Mouse (Mus musculus) liver, embryonic 13.5 days (tissue): ENCODE results near the gene Irf2bp2. TPM values are rescaled to one million over a fixed set of nuclear protein-coding genes. Genes with fewer than 3 reads are reported as not detected.

Experiments used
- ATAC-seq: fragments of 200-750 bp; cut with Nextera tagmentation; 2 replicates; pipeline ENCODE4 v1.8.0; 2017; ENCODE audit warnings: low read depth, mild to moderate bottlenecking, moderate number of reproducible peaks, moderate library complexity
- DNase-seq: peaks from one replicate; pipeline ENCODE4 v3.0.0; 2022
- H3K27ac ChIP-seq: fragments of 300-500 bp; sonication (generic); 2 replicates; pipeline ENCODE4 v1.5.1; 2015; ENCODE audit warnings: moderate library complexity, mild to moderate bottlenecking, inconsistent platforms
- H3K27me3 ChIP-seq: fragments of 300-500 bp; sonication (generic); 2 replicates; pipeline ENCODE4 v1.6.1; 2015; ENCODE audit warnings: mild to moderate bottlenecking, inconsistent platforms
- H3K36me3 ChIP-seq: fragments of 300-500 bp; sonication (generic); 2 replicates; pipeline ENCODE4 v1.6.1; 2015; ENCODE audit warnings: mild to moderate bottlenecking, inconsistent platforms
- H3K4me1 ChIP-seq: fragments of 300-500 bp; sonication (generic); replicated peaks from 2 replicates; pipeline ENCODE4 v1.6.1; 2015; ENCODE audit warnings: inconsistent platforms
- H3K4me2 ChIP-seq: fragments of 300-500 bp; sonication (generic); 2 replicates; pipeline ENCODE4 v1.6.1; 2015; ENCODE audit warnings: inconsistent platforms, mild to moderate bottlenecking, moderate library complexity
- H3K4me3 ChIP-seq: fragments of 300-500 bp; sonication (generic); replicated peaks from 2 replicates; pipeline ENCODE4 v1.5.1; 2015; ENCODE audit warnings: mild to moderate bottlenecking, inconsistent platforms
- H3K9ac ChIP-seq: fragments of 300-500 bp; sonication (generic); 2 replicates; pipeline ENCODE4 v1.6.1; 2015; ENCODE audit warnings: mild to moderate bottlenecking, inconsistent platforms
- H3K9me3 ChIP-seq: fragments of 300-500 bp; sonication (generic); replicated peaks from 2 replicates; pipeline ENCODE4 v1.6.1; 2016; ENCODE audit warnings: inconsistent platforms
- WGBS: fragments of 180-500 bp; shearing (Covaris S2); methylation state at CpG from one replicate; pipeline ENCODE4 v1.1.7; 2015; ENCODE audit not compliant: insufficient replicate concordance; 5-methylcytosine and 5-hydroxymethylcytosine counted together
- polyA plus RNA-seq: library from polyadenylated mRNA; unstranded; fragments of >200 nt; fragmentation: Nextera tagmentation; extraction: Ambion mirVana; gene quantifications from 2 replicates; pipeline ENCODE4 v1.2.1, GENCODE M21; 2015

Gene Irf2bp2
- polyA plus RNA-seq, 1 experiment from 2014 or later = 3.8 TPM

DNA sequence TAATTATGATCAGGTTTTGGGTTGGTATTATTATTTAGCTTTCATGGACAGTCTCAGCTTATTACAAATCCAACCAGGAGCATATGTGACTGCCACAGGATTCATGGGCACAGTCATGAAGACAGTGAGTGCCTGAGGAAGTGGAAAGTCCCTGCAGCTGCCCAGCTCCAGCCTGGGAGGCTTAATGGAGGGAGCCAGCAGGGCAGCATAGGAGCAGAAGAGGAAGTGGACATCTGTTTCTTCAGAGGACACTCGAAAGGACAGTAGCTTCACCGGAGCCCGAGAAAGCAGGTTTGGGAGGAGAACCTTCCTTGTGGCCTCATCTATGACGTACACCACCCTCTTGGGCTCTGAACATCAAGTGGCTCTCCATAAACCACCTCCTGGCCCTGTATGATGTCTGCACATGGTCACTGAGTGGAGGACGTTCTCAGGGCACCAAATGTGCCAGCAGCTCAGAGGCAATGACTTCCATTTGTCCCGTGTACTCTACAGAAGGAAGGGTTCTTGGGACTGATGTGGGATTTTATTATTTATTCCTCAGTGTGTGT, 28.5 kb downstream of the Irf2bp2 start:
- Histone ChIP-seq H3K9me3 (no peaks in the 10 kb centered on the region), H3K4me1 (peaks cover 13% of the 10 kb centered on the region; the same call in 1 of the 2 replicates), H3K4me2 (no peak overlapping the region), H3K4me3 (no peak overlapping the region), H3K27me3 (no peaks in the 10 kb centered on the region), H3K36me3 (no peaks in the 10 kb centered on the region), H3K27ac (no peak overlapping the region), H3K9ac (no peak overlapping the region)
- 50% methylated on average over 6 of the region's 6 CpGs for WGBS
- DNase-seq = no peak
- no peak for ATAC-seq

DNA sequence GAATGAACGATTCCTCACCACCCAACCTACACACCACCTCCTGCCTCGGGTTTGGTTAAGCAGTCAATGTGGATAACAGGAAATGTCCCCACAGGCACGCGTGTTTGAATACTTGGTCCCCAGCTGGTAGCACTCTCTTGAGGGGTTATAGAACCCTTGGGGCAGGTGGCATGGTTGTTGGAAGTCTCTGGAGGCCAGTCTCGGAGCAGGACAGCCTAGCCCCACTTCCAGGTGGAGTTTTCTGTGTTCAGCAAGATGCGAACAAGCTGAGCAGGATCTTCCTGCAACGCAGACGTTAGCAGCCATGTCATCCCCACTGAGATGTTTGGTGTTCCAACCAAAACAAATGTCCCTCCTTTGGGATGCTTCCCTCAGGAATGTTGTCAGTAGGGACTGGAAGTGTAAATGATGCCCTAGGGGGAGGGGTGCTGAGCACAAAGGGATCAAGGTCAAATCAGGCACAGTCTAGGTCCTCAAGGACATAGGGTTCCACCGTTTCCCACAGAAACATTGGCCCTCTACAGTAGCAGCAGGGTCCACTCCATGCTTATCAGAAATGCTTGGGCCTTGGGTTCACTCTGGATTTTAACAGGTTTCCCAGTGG, 29.1 kb downstream of the Irf2bp2 start:
- Histone ChIP-seq H3K27me3 (no peaks in the 10 kb centered on the region), H3K36me3 (no peaks in the 10 kb centered on the region), H3K4me1 (peaks cover 13% of the 10 kb centered on the region; the same call in 1 of the 2 replicates), H3K4me3 (no peak overlapping the region), H3K4me2 (no peak overlapping the region), H3K9ac (no peak overlapping the region), H3K9me3 (no peaks in the 10 kb centered on the region), H3K27ac (no peak overlapping the region)
- 60% methylated on average over 9 of the region's 9 CpGs for WGBS
- DNase-seq (no peak), ATAC-seq (no peak)

GRCm38 (mm10) chr8:126561316-126561841, 32.4 kb downstream of the Irf2bp2 start:
- Histone ChIP-seq H3K27me3 (no peaks in the 10 kb centered on the region), H3K27ac (no peak overlapping the region), H3K9ac (no peak overlapping the region), H3K4me1 (peaks cover 14% of the 10 kb centered on the region; the same call in 1 of the 2 replicates), H3K9me3 (no peaks in the 10 kb centered on the region), H3K4me3 (no peak overlapping the region), H3K4me2 (no peak overlapping the region), H3K36me3 (no peaks in the 10 kb centered on the region)
- 87% methylated on average over 4 of the region's 4 CpGs for WGBS
- DNase-seq (no peak), ATAC-seq (no peak)

DNA sequence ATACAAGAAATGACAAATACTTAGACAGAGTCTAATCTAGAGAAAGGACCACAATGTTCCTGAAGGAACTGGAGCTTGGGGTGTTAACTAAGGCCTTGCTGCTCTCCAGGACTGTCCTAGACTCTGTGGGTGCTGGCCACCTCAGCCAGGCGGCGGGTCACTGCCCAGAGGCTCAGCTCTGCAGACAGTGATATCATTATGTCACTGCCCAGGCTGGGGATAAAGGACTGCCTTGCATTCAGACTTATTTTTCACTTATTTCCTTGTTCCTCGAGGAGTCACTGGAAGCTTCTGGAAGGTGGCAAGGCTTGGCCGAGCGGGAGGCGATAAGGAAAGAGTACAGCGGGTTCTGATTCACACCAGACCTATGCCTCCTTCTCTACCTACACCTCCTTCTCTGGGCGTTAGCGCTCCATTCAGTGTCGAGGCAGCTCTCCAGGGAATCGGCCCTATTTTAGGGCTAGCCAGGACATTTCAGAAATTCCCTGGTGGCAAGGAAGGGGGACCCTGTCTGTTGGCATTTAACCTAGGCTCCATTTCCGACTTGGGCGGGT, 35.3 kb downstream of the Irf2bp2 start:
- DNase-seq (no peak), ATAC-seq (no peak)
- no peaks in the 10 kb centered on the region for H3K9me3 ChIP-seq
- no peak overlapping the region for H3K4me3 ChIP-seq
- H3K36me3 ChIP-seq = no peaks in the 10 kb centered on the region
- H3K9ac ChIP-seq = no peak overlapping the region
- no peak overlapping the region for H3K4me2 ChIP-seq
- H3K4me1 ChIP-seq = 0 out of 2 replicates have a peak, but pooled peaks cover 7% of the 10 kb centered on the region
- H3K27me3 ChIP-seq = no peaks in the 10 kb centered on the region
- 77% methylated on average over 13 of the region's 13 CpGs for WGBS
- H3K27ac ChIP-seq = no peak overlapping the region

GRCm38 (mm10) chr8:126557403-126557802, 36.4 kb downstream of the Irf2bp2 start:
- Histone ChIP-seq H3K27ac (no peak overlapping the region), H3K27me3 (no peaks in the 10 kb centered on the region), H3K4me3 (no peak overlapping the region), H3K36me3 (no peaks in the 10 kb centered on the region), H3K4me1 (0 out of 2 replicates have a peak, but pooled peaks cover 7% of the 10 kb centered on the region), H3K9ac (no peak overlapping the region), H3K9me3 (no peaks in the 10 kb centered on the region), H3K4me2 (no peak overlapping the region)
- ATAC-seq = 0 out of 2 replicates have a peak, but pooled peaks have one; percentile 14
- no peak for DNase-seq
- 31% methylated on average over 9 of the region's 9 CpGs for WGBS

DNA sequence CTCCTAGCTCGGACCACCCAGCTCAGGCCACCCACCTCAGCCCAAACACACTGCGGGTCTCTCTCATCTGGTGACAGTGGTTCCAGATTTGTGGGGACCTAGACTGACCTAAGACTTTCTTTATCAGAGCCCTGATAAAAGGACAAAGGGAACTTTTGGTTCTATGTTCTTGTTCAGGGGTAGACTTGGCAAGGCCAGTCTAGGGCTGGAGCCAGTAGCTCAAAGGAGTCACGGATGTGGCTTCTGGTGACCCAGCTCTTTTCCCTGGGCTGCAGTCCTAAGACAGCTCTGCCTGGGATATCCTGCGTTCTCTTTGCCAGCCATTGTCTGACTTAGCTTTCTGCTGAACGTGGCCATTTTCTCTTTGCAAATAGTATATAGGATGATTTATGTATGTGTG, 37.1 kb downstream of the Irf2bp2 start:
- Histone ChIP-seq H3K27ac (no peak overlapping the region), H3K36me3 (no peaks in the 10 kb centered on the region), H3K4me1 (peaks cover 12% of the 10 kb centered on the region; the same call in 1 of the 2 replicates), H3K9ac (no peak overlapping the region), H3K9me3 (no peaks in the 10 kb centered on the region), H3K4me3 (no peak overlapping the region), H3K27me3 (no peaks in the 10 kb centered on the region), H3K4me2 (no peak overlapping the region)
- DNase-seq = no peak
- no peak for ATAC-seq
- WGBS = 68% methylated on average over 5 of the region's 5 CpGs

DNA sequence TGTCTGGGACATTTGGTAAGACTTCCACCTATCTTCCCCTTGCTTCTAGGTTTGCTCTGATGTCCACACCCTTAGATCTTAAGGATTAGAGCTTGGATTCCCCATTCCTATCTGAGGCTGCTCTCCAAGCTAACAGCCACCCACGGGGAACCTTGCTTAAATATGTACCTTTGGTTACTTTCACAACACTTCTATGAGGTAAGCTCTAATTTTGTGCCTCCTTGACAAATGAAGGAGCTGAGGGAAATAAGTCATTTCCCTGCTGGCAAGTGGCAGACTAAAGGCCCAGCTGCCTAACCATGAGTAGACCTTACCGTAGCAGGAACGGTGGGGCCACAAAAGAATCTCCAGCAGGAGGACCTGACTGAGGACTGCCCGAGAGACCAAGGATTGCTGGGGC, 39.0 kb downstream of the Irf2bp2 start:
- Histone ChIP-seq H3K27me3 (no peaks in the 10 kb centered on the region), H3K27ac (no peak overlapping the region), H3K9me3 (no peaks in the 10 kb centered on the region), H3K36me3 (no peaks in the 10 kb centered on the region), H3K4me3 (no peak overlapping the region), H3K4me2 (no peak overlapping the region), H3K9ac (no peak overlapping the region), H3K4me1 (peaks cover 17% of the 10 kb centered on the region)
- DNase-seq = no peak
- no peak for ATAC-seq
- WGBS = 71% methylated on average over 4 of the region's 4 CpGs

- no peak overlapping the region for H3K4me2 ChIP-seq
- no peaks in the 10 kb centered on the region for H3K27me3 ChIP-seq
- 61% methylated on average over 4 of the region's 4 CpGs for WGBS
- H3K36me3 ChIP-seq = no peaks in the 10 kb centered on the region
- H3K4me1 ChIP-seq = peaks cover 9% of the 10 kb centered on the region
- H3K9me3 ChIP-seq = no peaks in the 10 kb centered on the region
- H3K9ac ChIP-seq = no peak overlapping the region
- DNase-seq (no peak), ATAC-seq (no peak)
- H3K4me3 ChIP-seq = no peak overlapping the region
- no peak overlapping the region for H3K27ac ChIP-seq
These were observed 41.9 kb downstream of the Irf2bp2 start for GRCm38 (mm10) chr8:126551871-126552270.

GRCm38 (mm10) chr8:126550944-126551357, 42.8 kb downstream of the Irf2bp2 start:
- no peaks in the 10 kb centered on the region for H3K9me3 ChIP-seq
- H3K4me2 ChIP-seq = no peak overlapping the region
- no peaks in the 10 kb centered on the region for H3K36me3 ChIP-seq
- peaks cover 9% of the 10 kb centered on the region for H3K4me1 ChIP-seq
- H3K27ac ChIP-seq = no peak overlapping the region; the same call in 1 of the 2 replicates
- 32% methylated on average over 5 of the region's 5 CpGs for WGBS
- H3K9ac ChIP-seq = no peak overlapping the region
- ATAC-seq (no peak), DNase-seq (no peak)
- H3K4me3 ChIP-seq = no peak overlapping the region
- H3K27me3 ChIP-seq = no peaks in the 10 kb centered on the region

- Histone ChIP-seq H3K9me3 (no peaks in the 10 kb centered on the region), H3K4me2 (no peak overlapping the region), H3K27me3 (no peaks in the 10 kb centered on the region), H3K4me3 (no peak overlapping the region), H3K27ac (no peak overlapping the region), H3K36me3 (no peaks in the 10 kb centered on the region), H3K9ac (no peak overlapping the region), H3K4me1 (peaks cover 9% of the 10 kb centered on the region)
- no peak for ATAC-seq
- DNase-seq = no peak
- WGBS = 38% methylated on average over 3 of the region's 3 CpGs
These were observed 45.9 kb downstream of the Irf2bp2 start for GRCm38 (mm10) chr8:126547841-126548240.

- 72% methylated on average over 4 of the region's 4 CpGs for WGBS
- no peak overlapping the region for H3K4me2 ChIP-seq
- H3K9me3 ChIP-seq = no peaks in the 10 kb centered on the region
- no peaks in the 10 kb centered on the region for H3K27me3 ChIP-seq
- no peak overlapping the region for H3K27ac ChIP-seq
- H3K4me3 ChIP-seq = no peak overlapping the region
- DNase-seq = no peak
- ATAC-seq = no peak
- no peak overlapping the region for H3K9ac ChIP-seq
- H3K4me1 ChIP-seq = peaks cover 9% of the 10 kb centered on the region
- no peaks in the 10 kb centered on the region for H3K36me3 ChIP-seq
These were observed 46.4 kb downstream of the Irf2bp2 start for GRCm38 (mm10) chr8:126547361-126547760.
